Mouse (Mus musculus) olfactory bulb, adult 2 months (tissue): ENCODE data around the gene Mrps10.

Experiments
- CTCF ChIP-seq: fragments of 200-500 bp; IDR thresholded peaks from 2 replicates; pipeline ENCODE4 v1.5.1; 2012; ENCODE audit warnings: low read depth, mild to moderate bottlenecking, low read length, moderate library complexity; ENCODE audit not compliant: insufficient read depth
- POLR2A ChIP-seq: fragments of 200-500 bp; IDR thresholded peaks from 2 replicates; pipeline ENCODE4 v1.6.1; 2012; ENCODE audit warnings: mild to moderate bottlenecking, low read depth, low read length, moderate library complexity; ENCODE audit not compliant: insufficient read depth

GRCm38 (mm10) chr17:47424186-47424585 lies 55.5 kb downstream of the Mrps10 start:
- no peak for TF ChIP-seq CTCF
- TF ChIP-seq POLR2A, result no peak
